Mouse (Mus musculus): ENCODE measurements around the gene Inf2. TPM values are rescaled to one million over a fixed set of nuclear protein-coding genes. Genes with fewer than 3 reads are reported as not detected.

Inf2 gene
- polyA plus RNA-seq, 1 experiment = 122 TPM

DNA sequence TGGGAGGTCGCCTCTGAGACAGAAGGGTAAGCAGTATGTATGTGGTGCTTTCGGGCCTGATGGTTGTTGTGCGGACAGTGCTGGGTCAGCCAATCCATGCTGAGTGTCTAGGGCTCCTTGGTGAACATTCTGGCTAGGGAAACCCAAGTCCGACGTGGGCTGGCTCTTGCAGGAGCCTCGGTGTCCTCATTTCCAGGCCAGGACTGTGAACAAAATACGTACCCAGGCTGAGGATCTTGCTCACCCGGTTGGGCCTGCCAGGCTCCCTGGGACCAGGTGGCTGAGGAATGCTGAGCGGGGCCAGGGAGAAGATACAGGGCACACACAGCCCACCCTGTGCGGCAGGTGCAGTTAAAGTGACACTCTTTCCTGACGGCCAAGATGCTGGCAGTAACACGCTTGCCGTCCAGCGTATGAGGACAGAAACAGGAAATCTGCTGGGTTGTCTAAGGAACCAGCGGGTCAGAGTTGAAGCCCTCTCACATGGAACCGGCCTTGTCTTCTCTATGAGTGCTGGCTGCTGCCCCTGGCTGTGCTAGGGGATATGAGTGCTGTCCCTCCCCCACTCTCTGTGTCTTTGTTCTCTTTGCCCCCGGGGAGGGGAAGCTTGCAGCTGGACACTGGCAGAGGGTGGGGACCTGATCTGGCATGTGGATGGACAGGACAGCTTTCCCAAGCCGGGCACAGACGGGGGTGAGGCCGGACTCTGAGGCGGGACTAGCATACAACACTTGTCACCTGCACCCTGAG lies 4.6 kb downstream of the Inf2 start:
- H3K4me3 ChIP-seq (ENCODE audit: insufficient read depth, low read length) = peak overlapping the region; percentile 3; the same call in 1 of the 2 replicates
- H3K27ac ChIP-seq (ENCODE audit: insufficient read depth, low read length) = peak overlapping the region; percentile 80
- TF ChIP-seq CTCF (IDR thresholded peaks at IDR 0.05; ENCODE audit: extremely low read depth, insufficient read depth, low read length) (no peak), POLR2A (IDR thresholded peaks at IDR 0.05; ENCODE audit: extremely low read depth, insufficient read depth, low read length) (no peak)
- H3K4me1 ChIP-seq (ENCODE audit: control insufficient read depth, insufficient read depth, low read length) = peaks cover 25% of the 10 kb centered on the region

DNA sequence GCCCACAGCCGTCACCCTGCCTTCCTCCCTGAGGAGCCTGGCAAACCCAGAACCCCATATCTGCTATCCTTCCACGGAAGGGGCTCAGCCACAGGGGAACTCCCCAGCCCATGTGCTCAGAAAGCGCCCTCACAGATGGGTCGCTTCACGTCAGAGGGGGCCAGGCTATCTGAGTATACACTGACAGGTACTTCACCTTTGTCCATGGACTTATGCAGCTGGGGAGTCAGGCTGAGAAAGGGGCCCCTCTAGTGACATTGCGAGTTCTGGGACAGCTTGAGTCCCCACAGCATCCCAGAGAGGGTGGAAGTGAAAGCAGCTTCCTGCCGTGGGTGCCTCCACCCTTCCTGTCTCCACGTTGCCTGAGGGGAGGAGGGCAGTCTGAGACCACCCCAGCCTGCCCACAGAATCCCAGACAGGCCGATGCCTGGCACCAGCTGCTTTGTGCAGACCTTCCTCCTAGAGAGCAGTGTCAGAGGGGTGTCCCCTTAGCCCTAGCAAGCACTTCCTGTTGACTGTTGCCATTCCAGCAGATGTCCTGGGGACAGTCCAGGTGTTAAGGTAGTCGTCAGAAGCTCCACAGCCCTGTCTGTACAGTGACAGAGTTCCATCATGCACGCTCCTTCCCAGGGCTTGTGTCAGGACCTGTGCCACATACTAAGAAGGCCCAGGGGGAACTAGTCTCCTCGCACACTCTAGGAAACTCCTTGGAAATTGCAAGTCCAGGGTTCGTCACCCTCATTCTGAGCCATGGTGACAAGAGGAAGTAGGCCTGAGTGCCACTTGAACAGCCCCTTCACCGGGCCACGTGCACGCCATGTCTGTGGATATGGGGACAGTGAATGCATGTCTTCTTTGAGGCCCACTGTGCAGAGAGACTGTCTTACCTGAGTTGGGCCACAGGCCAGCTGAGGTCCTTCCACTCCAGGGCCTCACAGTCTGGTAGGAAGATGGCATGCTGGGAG lies 5.6 kb downstream of the Inf2 start:
- H3K27ac ChIP-seq (ENCODE audit: insufficient read depth, low read length) = peak overlapping the region; percentile 80
- TF ChIP-seq POLR2A (IDR thresholded peaks at IDR 0.05; ENCODE audit: extremely low read depth, insufficient read depth, low read length) (no peak), CTCF (IDR thresholded peaks at IDR 0.05; ENCODE audit: extremely low read depth, insufficient read depth, low read length) (no peak)
- H3K4me3 ChIP-seq (ENCODE audit: insufficient read depth, low read length) = no peak overlapping the region
- H3K4me1 ChIP-seq (ENCODE audit: control insufficient read depth, insufficient read depth, low read length) = peaks cover 23% of the 10 kb centered on the region

DNA sequence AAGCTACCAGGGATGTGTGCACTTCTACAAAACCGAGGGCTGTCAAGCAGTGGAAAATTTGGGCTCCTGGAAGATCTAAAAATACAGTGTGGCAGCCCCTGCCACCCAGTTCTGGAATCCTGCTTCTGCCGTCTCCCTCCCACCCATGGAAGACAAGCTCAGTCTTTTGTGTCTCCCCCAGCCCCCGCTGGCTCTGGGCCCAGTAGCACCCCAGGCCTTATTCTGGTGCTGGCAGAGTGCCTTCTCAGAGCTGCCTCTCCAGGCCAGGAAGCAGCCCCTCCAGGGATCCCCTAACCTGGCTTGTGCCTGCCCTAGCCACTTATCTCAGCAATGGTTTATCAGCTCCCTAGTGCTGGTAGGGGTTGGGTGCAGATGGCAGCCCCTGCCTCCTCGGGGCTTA lies 6.4 kb downstream of the Inf2 start:
- H3K4me3 ChIP-seq (ENCODE audit: insufficient read depth, low read length) = no peak overlapping the region
- H3K4me1 ChIP-seq (ENCODE audit: control insufficient read depth, insufficient read depth, low read length) = peaks cover 23% of the 10 kb centered on the region
- no peak for TF ChIP-seq CTCF (IDR thresholded peaks at IDR 0.05; ENCODE audit: extremely low read depth, insufficient read depth, low read length)
- TF ChIP-seq POLR2A (IDR thresholded peaks at IDR 0.05; ENCODE audit: extremely low read depth, insufficient read depth, low read length) = no peak
- H3K27ac ChIP-seq (ENCODE audit: insufficient read depth, low read length) = peak overlapping the region; percentile 80

DNA sequence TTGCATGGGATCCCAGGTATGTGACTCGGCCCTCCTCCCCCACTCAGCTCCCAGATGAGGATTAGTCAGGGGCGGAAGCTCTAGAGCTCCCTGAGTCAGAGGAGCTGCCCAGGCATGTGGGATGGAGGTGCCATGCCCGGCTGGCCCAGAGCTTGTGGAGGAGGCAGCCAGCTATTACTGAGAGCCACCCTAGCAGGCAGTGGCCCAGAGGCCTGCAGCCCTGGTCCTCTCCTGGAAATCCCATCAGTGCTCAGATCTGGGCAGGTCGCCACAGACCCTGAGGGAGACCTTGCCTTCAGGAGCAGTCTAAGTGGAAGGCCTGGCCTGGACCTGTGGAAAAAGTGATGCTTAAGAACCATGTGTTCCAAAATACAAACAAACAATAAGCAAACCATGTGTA lies 7.0 kb downstream of the Inf2 start:
- H3K4me3 ChIP-seq (ENCODE audit: insufficient read depth, low read length) = no peak overlapping the region
- TF ChIP-seq CTCF (IDR thresholded peaks at IDR 0.05; ENCODE audit: extremely low read depth, insufficient read depth, low read length) = no peak
- TF ChIP-seq POLR2A (IDR thresholded peaks at IDR 0.05; ENCODE audit: extremely low read depth, insufficient read depth, low read length) = no peak
- H3K4me1 ChIP-seq (ENCODE audit: control insufficient read depth, insufficient read depth, low read length) = peaks cover 23% of the 10 kb centered on the region
- H3K27ac ChIP-seq (ENCODE audit: insufficient read depth, low read length) = peak overlapping the region; percentile 80; the same call in 1 of the 2 replicates

DNA sequence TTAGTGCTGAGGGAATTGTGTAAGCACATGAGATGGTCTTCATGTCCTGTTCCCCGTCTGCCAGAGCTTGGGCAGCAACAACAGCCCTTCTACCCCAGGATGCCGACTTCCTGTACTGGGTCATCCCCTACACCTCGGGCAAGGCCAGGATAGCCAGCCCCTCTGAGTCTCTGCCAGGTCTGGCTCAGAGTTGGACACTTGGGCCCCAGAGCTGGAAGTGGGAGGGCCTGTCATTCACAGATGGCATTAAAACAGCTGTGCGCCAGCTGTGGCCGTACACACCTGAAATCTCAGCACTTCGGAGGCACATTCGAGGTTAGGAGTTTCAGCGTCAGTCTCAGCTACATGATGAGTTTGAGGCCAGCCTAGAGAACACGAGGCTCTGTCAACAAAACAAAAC lies 7.9 kb downstream of the Inf2 start:
- H3K4me1 ChIP-seq (ENCODE audit: control insufficient read depth, insufficient read depth, low read length) = peaks cover 20% of the 10 kb centered on the region
- H3K27ac ChIP-seq (ENCODE audit: insufficient read depth, low read length) = peak overlapping the region; percentile 38; the same call in 1 of the 2 replicates
- H3K4me3 ChIP-seq (ENCODE audit: insufficient read depth, low read length) = no peak overlapping the region
- TF ChIP-seq POLR2A (IDR thresholded peaks at IDR 0.05; ENCODE audit: extremely low read depth, insufficient read depth, low read length) (no peak), CTCF (IDR thresholded peaks at IDR 0.05; ENCODE audit: extremely low read depth, insufficient read depth, low read length) (no peak)

DNA sequence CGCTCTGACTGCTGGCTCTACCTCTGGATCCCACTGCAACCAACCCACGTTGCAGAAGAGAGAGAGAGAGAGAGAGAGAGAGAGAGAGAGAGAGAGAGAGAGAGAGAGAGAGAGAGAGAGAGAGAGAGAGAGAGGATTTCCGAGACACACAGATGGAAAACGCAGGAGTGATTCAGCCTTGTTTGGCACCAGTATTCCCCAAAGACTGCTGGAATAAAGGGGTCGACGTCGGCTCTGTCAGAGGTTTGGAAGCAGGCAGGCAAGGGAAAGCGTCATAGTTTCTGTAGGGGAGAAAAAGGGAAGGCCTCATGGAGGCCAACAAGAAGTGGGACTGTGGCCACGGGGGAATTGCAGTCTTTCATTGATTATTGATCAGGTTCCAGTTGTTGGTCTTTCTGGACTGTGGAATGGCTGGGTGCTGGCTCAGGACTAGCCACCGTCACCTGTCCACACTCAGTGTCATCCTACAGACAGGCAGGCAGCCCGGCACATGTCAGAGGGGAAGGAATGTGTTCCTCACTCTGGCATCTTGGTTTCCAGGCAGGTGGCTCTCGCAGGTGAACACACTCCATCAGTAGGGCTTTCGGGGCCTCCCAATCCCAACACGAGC lies 8.4 kb downstream of the Inf2 start:
- TF ChIP-seq POLR2A (IDR thresholded peaks at IDR 0.05; ENCODE audit: extremely low read depth, insufficient read depth, low read length) (no peak), CTCF (IDR thresholded peaks at IDR 0.05; ENCODE audit: extremely low read depth, insufficient read depth, low read length) (no peak)
- peaks cover 20% of the 10 kb centered on the region for H3K4me1 ChIP-seq (ENCODE audit: control insufficient read depth, insufficient read depth, low read length)
- H3K4me3 ChIP-seq (ENCODE audit: insufficient read depth, low read length) = no peak overlapping the region
- 0 out of 2 replicates have a peak overlapping the region, but pooled peaks have one; percentile 52 for H3K27ac ChIP-seq (ENCODE audit: insufficient read depth, low read length)

DNA sequence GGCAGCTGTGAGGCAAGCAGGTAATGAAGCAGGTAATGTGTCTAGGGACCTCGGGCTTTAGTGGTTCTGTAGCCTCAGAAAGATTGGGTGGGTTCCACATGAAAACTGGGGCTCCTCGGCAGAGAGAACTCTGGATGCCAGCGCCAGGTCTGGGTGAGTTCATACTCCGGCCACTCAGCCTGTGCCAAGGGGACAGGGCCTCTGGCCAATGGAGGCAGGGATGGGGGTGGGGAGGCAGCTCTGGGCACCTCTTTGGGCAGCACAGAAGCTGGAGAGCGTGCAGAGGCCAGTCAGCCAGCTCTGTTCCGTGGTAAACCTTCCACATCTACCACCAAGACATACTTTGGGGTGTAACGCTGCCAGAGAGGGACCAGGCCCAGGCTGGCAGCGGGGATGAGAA lies 9.0 kb downstream of the Inf2 start:
- TF ChIP-seq CTCF (IDR thresholded peaks at IDR 0.05; ENCODE audit: extremely low read depth, insufficient read depth, low read length) (no peak), POLR2A (IDR thresholded peaks at IDR 0.05; ENCODE audit: extremely low read depth, insufficient read depth, low read length) (no peak)
- Histone ChIP-seq H3K27ac (ENCODE audit: insufficient read depth, low read length) (peak overlapping the region; percentile 52; the same call in 1 of the 2 replicates), H3K4me3 (ENCODE audit: insufficient read depth, low read length) (no peak overlapping the region), H3K4me1 (ENCODE audit: control insufficient read depth, insufficient read depth, low read length) (peaks cover 18% of the 10 kb centered on the region)

DNA sequence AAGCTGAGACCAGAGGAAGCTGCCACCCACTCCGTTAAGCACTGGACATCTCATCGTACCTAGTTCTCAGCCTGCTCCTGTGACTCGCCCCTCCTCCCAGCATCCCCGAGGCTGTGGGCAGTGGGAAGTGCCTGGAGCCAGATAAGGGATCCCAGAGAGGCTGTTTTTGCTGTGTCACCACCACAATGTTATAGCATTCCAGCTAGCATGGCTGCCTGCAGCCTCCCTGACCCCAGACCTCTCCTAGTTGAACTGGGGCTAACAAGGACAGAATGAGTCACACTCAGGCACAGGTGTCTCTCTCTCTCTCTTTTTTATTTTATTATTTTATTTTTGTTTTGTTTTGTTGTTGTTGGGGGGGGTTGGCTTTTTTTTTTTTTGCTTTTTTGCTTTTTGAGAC lies 10.6 kb downstream of the Inf2 start:
- Histone ChIP-seq H3K4me3 (ENCODE audit: insufficient read depth, low read length) (no peak overlapping the region), H3K27ac (ENCODE audit: insufficient read depth, low read length) (no peak overlapping the region), H3K4me1 (ENCODE audit: control insufficient read depth, insufficient read depth, low read length) (peaks cover 13% of the 10 kb centered on the region)
- no peak for TF ChIP-seq POLR2A (IDR thresholded peaks at IDR 0.05; ENCODE audit: extremely low read depth, insufficient read depth, low read length)
- no peak for TF ChIP-seq CTCF (IDR thresholded peaks at IDR 0.05; ENCODE audit: extremely low read depth, insufficient read depth, low read length)

DNA sequence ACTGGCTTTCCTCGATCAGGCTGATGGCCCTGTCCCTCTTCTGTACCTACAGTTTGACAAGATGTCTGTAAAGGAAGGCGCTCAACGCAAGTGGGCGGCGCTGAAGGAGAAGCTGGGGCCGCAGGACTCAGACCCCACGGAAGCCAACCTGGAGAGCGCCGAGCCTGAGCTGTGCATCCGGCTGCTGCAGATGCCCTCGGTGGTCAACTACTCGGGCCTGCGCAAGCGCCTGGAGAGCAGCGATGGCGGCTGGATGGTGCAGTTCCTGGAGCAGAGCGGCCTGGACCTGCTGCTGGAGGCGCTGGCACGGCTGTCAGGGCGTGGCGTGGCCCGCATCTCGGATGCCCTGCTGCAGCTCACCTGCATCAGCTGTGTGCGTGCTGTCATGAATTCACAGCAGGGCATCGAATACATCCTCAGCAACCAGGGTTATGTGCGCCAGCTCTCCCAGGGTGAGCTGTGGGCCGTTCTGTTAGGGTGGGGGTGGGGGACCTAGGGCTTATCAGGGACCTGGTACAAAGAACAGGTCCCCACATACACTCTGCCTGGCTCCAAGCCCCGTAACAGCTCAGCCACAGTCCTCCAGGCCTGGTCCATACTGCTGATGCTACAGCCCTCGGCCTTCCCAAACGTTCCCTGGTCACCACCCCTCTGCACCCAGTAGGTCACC lies 11.5 kb downstream of the Inf2 start:
- no peak overlapping the region for H3K4me3 ChIP-seq (ENCODE audit: insufficient read depth, low read length)
- peaks cover 8% of the 10 kb centered on the region for H3K4me1 ChIP-seq (ENCODE audit: control insufficient read depth, insufficient read depth, low read length)
- no peak overlapping the region for H3K27ac ChIP-seq (ENCODE audit: insufficient read depth, low read length)
- no peak for TF ChIP-seq CTCF (IDR thresholded peaks at IDR 0.05; ENCODE audit: extremely low read depth, insufficient read depth, low read length)
- TF ChIP-seq POLR2A (IDR thresholded peaks at IDR 0.05; ENCODE audit: extremely low read depth, insufficient read depth, low read length) = no peak

Measured in cortical plate, adult 2 months (tissue).